Mouse (Mus musculus) ovary, postnatal 36 days (tissue): ENCODE measurements around the gene Myl9.

Source experiments
- DNase-seq: peaks from one replicate; pipeline ENCODE4 v3.0.0; 2022; ENCODE audit warnings: low spot score, mixed read lengths

Myl9 gene

DNA sequence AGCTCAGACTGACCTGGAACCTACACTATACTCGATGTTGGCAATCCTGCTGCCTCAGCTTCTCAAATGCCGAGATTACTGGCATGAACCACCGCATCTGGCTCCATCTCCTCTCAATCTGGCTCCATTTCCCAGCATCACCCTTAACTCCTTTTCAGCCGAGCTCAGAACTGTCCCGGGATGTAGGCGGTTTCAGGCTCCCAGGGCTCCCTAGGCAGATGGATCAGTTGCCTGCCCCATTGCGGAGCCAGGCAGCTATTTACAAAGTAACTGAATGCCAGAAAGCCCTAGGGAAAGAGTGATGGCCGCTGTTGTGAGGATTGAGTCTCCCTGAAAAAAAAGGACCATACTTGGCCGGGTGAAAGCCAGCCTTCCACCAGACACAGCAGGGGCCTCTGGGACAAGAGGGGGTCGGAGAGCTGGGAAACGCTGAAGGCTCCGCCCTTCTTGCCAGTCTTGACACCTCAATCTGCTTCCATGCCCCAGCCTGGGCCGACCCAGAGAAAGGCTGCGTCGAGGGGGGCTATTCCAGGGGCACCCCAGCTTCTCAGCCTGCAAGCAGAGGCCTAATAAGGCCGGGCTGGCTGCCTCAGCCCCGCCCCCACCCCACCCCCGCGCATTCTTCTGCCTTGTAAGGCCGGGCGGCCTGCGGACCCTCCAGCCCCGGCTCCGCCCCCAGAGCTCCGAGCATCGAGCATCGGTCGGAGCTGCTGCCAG lies at the start of gene Myl9:
TSS of gene Myl9 (plus strand) at position 683 of the 717 bp plus-strand sequence.
- peak; percentile 66 for DNase-seq

DNA sequence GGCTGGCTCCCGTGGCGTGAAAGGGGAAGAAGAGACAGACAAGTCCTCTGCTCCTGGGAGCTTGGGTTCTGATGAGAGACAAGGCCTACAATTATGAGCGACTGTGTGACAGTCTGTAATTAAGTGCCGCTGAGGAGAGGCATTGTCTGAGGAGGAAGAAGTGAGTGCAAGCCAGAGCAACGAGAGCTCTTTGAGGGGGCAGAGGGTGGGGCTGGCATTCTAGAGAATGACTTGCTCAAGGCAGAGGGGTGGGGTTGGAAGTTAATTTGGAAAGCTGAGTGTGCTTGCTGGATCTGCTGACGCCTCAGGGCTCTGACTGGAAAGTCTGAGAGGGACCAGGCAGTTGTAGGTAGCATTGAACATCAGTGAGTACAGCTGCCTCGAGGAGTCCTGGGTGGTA lies 48.9 kb upstream of the Myl9 start:
- DNase-seq, result no peak

DNA sequence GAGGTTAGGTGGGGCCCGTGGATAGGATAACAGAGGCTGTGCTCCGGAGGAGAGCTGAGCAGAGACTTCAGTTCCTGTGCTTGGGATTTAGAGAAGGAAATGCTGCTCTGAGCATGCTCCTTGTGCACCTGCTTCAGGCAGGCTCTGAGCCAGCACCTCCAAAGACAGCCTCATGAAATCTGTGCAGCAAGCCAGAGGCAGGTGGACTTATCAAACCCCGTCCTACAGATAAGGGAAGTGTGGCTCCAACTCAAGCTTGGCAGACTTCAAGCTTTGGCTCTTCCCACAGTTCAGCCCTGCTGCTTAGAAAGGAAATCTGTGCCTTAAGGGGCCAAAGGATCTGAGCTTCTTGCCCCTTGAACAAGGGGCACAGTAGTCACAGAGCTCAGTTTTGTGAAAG lies 48.3 kb upstream of the Myl9 start:
- no peak for DNase-seq

DNA sequence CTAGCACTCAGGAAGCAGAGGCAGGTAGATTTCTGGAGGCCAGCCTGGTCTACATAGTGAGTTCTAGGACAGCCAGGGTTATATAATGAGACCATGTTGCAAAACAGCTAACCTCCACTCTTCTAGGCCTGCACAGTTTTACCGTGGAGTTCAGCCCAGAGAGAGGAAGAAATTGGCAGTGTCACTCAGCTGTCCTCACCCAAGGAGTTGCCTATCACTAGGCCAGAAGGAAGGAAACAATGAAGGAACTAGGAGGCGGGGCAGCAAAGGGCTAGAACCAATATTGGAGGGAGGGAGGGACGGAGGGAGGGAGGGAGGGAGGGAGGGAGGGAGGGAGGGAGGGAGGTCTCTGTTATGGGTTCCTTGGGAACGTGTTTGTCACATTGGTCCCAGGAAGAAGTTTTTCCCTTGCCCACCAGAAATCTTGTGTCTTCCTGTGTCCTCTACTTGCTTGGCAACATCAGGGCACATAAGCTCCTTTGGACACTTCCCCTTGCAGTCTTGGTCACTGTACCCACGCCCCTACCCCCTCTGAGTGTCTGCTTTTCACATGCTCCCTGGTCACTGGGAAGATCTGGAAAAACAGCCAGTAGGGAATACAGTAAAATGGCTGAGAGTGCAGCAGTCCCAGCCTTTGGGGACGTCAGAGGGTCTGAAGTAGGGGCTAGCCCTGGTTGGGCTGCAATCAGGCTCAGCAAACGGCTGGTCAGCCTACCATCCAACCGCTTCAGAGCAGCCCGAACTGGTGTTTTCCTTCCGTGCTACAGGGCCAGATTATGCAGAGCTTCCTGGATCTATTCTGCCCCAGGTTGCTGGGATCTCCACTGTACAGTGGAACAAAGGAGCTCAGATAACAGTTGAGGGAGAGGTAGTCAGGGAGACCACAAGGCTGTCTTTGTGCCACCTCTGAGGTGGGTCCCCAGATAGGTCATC lies 45.4 kb upstream of the Myl9 start:
- DNase-seq, result no peak

DNA sequence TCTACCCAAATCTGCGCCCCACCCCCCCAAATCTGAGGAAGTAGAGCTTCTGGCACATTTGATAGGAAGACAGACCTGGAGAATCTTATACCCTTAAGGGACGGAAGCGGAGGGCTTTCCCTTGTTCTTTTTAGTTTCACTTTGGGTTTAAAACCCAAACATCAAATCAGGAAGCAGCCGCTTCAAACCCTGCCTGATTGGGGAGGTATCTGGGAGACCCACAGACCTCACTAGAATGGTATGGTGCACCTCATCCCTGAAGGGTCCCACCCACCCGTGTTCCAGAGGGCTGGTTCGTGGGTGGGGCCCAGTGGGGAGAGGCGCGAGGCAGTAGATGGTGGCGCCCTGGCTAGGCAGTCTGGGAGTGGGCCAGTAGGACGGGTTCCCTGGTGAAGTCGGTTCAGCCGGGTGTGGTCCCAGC lies 44.7 kb upstream of the Myl9 start:
- no peak for DNase-seq

DNA sequence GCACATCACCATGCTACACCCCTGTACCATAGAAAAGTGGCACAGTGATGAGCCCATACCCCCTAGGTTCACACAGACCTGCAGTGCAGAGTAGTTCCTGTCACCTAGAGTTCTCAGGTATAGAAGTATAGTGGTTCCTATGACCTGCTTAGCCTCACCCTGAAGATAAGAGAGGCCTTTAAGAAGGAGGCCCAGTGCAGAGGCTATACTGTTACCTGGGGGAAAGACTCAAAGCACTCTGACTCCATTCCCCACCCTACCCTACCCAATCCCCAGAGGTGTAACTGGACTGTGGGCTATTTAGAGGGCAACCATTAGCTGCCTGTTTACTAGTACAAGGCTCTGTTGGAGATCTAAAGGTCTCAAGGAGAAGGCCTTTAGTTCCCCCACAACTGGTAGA lies 43.6 kb upstream of the Myl9 start:
- no peak for DNase-seq

DNA sequence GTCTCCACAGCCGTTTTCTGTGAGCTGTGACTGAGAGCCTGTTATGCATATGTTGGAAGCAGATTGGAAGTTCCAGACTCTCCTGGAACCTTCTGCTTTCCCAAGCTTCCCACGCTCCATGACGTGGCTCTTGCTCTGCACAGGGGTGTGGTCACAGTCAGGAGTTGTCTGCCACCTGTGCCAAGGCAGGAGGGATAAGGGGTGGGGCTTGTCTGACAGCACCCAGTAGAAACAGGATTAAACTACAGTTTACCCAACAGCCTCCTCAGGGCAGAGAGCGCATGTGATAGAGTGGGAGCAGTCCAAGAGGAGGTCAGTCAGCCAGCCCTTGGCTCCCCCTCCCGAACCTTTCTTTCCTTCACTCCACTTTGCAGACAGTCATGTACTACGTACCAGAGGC lies 43.1 kb upstream of the Myl9 start:
- peak; percentile 67 for DNase-seq

DNA sequence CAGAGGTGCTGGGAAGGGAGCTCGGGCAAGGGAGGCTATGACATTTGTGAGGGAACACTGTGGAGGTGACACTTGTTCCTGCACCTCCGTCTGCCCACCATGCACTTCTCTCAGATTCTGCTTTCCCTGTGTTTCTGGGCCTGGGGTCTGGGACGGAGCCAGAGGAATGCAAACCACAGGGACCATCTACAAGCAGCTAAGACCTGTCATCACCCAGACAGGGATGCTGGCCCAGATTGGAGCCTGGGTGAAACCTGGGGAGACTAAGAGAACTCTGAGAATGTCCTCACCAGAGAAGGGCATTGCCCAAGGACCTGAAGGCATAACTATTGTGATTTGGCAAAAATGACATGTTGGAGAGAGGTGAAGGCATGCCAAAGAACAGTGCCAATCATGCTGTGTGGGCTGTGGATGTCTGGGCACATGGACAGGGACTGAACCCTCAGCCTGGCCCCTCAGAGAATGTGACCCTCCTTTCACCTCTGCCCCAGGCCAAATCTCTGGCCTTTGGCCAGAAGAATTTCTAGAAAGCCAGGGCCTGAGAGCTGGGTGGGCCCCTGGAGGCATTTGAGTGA lies 39.4 kb upstream of the Myl9 start:
- no peak for DNase-seq

DNA sequence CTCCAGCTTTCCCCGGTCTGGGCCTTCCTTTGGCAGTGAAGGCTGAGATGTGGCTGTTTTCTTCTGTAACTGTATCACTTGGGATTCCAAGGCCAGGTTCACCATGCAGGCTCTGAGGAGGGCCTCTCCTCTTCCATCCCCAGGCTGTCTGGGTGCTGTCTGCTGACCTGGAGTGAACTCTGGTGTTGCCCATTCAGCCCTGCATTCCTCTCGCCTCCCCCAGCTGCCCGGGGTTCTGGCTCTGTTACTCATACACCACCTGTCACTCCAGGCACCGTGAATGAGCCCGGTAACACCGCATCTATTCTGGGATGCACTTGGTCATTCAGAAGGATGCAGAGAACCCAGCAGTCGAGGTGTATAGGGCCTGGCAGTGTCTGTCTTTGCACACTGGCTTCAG lies 38.4 kb upstream of the Myl9 start:
- no peak for DNase-seq

DNA sequence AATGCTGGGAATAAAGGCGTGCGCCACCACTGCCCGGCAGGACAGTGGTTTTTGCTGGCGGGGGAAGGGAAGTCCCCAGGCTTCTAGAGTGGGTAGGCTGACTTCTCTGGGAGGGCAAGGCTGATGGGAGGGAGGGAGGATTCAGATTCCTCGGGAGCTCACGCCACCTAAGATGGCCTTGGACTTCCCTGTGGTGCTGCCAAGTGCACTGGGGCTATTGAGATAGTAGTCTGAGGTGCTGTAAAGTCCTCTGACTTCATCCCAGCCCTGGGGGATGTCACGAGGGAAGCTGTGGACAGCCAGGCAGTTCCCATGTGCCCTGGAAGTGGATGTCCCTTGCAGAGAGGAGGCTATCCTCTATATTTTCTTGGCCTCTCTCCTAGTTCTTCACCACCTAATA lies 37.2 kb upstream of the Myl9 start:
- DNase-seq, result peak; percentile 64

DNA sequence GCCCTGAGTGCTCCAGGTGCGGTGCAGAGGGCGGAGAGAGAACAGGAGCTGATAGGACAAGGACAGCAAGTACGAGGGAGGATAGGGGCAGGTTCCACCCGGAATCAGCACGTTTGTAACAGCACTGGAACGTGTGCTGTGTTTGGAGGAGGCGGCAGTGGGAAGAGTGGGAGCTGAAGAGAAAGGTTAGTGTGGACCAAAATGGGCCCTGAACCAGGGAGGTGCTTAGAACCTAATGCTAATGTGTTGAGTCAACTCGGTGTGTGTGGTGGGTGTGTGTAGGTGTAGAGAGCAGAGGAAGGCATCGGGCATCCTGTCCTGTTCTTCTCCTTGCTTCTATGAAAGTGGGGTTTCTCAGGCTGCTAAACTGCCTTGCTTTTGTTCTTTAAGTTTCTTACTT lies 34.0 kb upstream of the Myl9 start:
- no peak for DNase-seq

DNA sequence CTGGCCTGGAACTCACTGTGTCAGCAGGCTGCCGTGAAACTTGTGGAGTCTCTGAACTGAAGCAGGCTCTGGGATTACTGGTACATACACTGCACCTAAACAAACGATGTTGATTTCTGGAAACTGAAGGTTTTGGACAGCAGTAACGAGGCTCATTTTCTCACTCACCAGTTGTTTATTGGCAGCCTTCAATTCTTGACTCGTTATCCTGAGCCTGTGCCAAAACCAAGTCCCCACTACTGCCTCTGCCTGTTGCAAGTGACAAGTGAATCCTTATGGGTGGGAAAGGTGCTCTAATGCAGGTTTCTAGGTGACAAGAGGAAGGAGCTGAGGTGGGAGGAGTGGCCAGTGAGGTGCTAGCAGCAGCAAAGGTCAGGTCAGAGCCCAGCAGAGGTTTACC lies 33.2 kb upstream of the Myl9 start:
- DNase-seq, result no peak

DNA sequence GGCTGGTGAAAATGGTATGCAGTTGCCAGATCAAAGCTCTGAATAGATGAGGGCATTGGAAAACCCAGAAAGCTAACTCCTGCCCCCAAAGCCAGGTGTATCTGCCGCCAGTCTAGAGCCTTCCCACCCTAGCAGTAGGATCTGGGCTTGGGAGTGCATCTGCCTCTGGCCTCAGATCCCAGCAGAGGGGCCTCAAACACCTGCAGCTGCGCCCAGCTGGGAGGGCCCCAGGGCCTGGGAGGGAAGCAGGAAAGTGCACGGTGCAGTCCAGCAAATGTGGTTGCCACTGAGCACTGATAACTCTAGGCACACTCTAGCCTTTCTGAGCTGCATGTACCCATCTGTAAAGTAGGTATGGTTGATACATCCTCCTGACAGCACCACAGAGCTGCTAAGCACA lies 32.0 kb upstream of the Myl9 start:
- DNase-seq, result no peak

DNA sequence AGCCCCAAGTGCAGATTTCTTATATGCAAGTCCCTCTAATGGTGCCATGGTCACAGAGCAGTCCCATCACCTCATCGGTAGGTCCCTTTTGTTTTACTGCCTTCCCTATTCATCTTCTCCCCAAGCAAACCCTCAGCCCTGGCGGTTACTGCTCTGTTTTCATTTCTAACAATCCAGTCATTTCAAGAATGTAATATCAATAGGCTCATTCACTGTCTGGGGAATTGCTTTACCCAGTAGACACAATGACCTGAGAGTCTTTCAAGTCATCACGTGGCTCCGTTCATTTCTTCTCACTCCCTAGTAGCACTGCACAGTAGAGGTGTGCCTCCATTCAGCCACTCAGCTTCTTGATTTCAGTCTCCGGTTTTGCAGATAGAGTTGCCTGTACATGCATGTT lies 30.8 kb upstream of the Myl9 start:
- DNase-seq, result no peak

DNA sequence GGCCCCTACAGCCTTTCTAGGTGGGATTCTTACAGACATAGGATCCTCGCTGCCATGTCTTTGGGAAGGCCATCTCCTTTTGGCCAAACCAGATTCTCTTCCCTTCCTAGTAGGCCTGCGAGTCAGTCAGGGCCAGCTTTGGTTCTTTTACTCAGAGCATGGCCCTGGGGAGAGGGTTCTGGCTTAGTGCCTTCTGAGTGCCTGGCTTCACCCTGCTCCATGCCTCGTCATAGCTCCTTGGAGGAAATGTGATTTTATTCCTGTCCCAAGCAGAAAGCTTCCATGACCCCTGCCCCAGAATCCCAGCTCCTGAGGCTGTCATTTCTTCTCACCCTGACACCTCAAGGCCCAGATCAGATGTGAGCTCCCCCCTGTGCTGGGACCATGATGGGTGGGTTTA lies 27.9 kb upstream of the Myl9 start:
- no peak for DNase-seq

DNA sequence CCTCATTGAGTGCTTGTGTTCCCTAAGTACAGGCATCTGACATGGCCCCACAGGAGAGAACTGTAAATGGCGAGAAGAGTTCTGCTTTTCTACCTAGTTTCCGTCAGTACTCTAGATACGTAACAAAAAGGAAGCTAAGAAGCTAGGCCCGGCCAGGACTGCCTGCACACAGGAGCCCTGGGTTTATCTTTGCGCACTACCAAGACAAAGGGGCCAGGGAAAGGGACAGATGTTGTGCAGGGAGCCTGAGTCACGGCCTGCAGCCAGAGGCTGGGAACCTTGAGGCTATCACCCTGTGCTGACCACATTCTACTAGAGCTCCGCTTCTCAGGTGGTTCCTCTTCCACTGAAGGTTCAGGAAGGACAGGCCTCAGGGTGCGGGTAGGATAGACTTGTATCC lies 25.5 kb upstream of the Myl9 start:
- no peak for DNase-seq

DNA sequence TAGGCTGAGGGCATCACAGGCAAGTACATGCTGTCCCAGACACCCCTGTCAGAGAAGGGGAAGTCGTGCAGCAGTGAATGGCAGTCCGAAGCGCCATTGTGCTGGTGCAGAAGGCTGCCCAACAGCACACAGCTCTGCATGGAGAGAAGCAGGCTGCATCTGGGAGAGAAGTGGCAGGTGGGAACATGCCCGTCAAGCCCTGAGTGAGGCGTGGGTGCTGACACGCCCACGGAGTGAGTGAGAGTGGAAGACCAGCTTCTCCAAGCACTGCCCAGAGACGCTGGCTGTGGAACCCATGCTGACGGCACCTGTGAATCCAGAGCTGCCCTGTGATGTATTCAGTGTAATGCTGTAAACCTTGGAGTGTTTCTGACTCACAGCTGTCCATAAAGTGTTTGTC lies 18.3 kb upstream of the Myl9 start:
- DNase-seq, result no peak

DNA sequence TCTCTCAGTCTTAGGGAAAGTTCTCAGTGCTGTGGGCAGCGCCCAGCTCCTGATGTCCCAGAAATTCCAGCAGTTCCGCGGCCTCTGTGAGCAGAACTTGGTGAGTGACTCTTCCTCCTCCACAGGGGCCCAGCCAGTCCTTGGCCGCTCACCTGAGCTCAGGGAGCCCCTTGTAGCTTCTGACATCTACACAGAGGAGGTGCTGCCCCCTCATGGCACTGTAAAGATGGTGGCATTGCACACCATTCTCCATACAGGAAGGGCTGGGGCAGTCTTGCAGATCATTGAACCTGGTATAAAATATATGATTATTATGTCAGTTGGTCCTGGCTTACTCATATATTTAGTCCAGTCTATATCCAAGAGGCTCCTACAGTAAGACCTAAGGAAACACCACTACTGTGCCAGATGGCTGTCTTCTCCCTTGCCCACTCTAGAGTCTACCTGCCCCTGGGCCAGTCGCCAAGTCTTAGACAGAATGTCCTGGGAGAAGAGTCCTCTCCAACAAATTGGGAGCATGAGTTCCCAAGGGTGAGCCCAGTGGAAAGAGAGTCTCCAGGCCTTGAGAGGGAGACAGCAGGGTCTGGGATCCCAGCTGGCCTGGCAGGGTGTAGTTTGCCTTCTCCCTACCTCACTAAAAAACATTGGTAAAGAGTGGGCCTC lies 14.2 kb upstream of the Myl9 start:
- DNase-seq, result no peak

DNA sequence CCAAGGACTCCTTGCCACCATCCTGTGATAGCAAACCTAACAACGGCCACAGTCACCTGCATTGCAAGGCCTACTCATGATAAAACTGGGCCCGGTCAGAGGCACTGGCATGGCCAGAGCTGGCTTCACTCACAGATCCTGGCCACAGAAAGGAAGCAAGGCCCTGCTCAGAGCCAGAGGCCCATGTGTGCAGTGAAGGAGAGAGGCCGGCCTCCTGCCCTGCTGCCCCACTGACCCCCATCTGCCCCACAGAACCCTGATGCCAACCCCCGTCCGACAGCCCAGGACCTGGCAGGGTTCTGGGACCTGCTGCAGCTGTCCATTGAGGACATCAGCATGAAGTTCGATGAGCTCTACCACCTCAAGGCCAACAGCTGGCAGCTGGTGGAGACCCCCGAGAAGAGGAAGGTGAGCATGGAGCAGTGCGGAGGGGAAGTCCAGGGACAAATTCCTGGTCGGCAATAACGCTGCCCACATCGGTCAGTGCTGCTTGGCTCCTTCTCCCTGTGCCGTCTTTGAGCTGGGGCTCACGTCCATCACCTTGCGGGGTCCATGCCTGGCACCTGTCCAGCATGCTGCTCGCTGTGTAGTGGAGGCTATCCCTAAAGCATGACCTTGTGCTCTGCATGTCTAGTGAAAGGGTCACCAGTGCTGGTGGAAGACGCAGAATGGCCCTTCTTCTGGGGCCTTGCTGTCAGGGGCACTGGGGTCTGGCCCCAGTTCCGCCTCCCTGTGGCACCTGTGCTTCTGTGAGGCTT lies 13.5 kb upstream of the Myl9 start:
- no peak for DNase-seq

DNA sequence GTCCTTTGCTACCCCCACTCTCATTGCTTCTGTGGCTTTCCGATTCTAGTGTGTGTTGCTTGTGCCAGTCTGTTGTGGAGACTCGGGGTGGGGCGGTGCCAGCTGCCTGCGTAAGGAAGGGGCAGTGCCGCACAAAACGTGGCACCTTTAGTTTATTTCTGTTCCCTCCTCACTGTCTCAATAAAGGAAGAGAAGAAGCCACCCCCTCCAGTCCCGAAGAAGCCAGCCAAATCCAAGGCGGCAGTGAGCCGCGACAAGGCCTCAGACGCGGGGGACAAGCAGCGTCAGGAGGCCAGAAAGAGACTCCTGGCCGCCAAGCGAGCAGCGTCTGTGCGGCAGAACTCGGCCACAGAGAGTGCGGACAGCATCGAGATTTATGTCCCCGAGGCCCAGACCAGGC lies 12.7 kb upstream of the Myl9 start:
- DNase-seq, result no peak

DNA sequence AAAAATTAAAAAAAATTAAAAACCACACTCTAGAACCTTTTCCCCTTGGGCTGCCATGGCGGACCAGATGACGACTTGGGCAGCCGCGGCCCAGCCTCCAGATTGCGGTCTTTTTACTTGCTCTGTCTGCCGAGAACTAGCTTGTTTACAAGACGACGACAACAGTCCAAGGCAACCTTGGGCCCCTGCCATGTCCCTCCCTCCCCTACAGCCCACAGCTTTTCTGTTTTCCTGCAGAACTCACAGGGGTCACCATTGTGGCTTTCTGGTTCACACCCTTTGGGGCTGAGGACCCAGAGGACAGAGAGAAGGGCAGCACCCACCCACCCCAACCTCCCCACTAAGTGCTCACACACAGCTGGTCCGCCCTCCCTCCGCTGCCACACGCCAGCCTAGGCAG lies 12.1 kb upstream of the Myl9 start:
- DNase-seq, result peak; percentile 86

DNA sequence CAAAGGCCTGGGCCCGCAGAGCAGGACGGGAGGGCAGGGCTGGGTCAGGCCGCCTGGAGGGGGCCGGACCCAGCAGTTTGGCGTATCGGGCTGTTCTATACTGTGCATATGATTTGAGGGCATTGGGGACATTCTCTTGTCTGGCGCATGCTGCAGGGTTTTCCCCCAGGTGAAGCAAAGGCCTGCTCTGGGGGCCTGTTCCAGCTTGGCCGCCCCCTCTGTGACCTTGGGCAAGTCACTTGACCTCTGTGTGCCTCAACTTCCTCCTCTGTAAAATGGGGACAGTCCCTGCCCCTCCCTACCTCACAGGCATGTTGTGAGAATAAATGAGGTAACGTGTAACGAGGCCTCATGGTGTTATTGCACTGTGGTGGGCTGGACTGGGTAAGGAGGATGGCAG lies 11.2 kb upstream of the Myl9 start:
- no peak for DNase-seq
